Mouse (Mus musculus) CH12.LX (cell line): ENCODE measurements at regions not wholly inside any gene's neighbourhood (a gene's known extent, or its start where the extent isn't known, plus 50 kb on each side); places are given as distances from the start of the nearest gene placed in this dataset.

Source experiments
- DNase-seq: peaks from one replicate; pipeline ENCODE4 v3.0.0-alpha.2; 2013; ENCODE audit errors: extremely low read depth
- H3K27ac ChIP-seq: 2 replicates; pipeline ENCODE4 v1.5.1; 2012; ENCODE audit warnings: low read depth, mild to moderate bottlenecking, control low read depth, moderate library complexity; ENCODE audit not compliant: insufficient read depth
- H3K27me3 ChIP-seq: replicated peaks from 2 replicates; pipeline ENCODE3; 2012; ENCODE audit warnings: inconsistent platforms
- H3K36me3 ChIP-seq, 2 experiments: replicated peaks in 1 of 2; 2 replicates each; pipeline versions ENCODE3 to v1.6.1; 2012; ENCODE audit warnings: inconsistent platforms in 1 of 2, low read length in 1 of 2, mild to moderate bottlenecking in 1 of 2, mixed read lengths in 1 of 2, moderate library complexity in 1 of 2; ENCODE audit not compliant: control insufficient read depth in 1 of 2, insufficient read depth in 1 of 2
- H3K4me1 ChIP-seq, 2 experiments: 2 replicates each; pipeline ENCODE4 v1.6.1; 2012; ENCODE audit warnings: inconsistent platforms in 1 of 2, moderate library complexity in 1 of 2; ENCODE audit not compliant: insufficient read depth in 2 of 2, control insufficient read depth in 1 of 2
- H3K4me2 ChIP-seq: 2 replicates; pipeline ENCODE4 v1.6.1; 2012; ENCODE audit warnings: low read depth, mild to moderate bottlenecking, control low read depth; ENCODE audit not compliant: poor library complexity, insufficient read depth, severe bottlenecking
- H3K4me3 ChIP-seq, 3 experiments: fragments of 150-350 bp in 1 of 3; sonication (generic) in 1 of 3; replicated peaks in 1 of 3; 2 replicates each; pipeline versions ENCODE3 to v1.5.1; 2011 to 2012; ENCODE audit warnings: low read depth in 2 of 3, low read length in 2 of 3, mild to moderate bottlenecking in 2 of 3, moderate library complexity in 2 of 3, control low read depth in 1 of 3, improper control_type of control experiment in 1 of 3, inconsistent platforms in 1 of 3, mixed read lengths in 1 of 3; ENCODE audit not compliant: poor library complexity in 1 of 3
- H3K79me2 ChIP-seq: replicated peaks from 2 replicates; pipeline ENCODE4 v1.6.1; 2012; ENCODE audit warnings: mild to moderate bottlenecking, moderate library complexity; ENCODE audit not compliant: control insufficient read depth, poor library complexity, insufficient read depth, severe bottlenecking; ENCODE audit errors: extremely low read depth
- H3K9ac ChIP-seq: 2 replicates; pipeline ENCODE4 v1.6.1; 2012; ENCODE audit warnings: low read depth, mild to moderate bottlenecking, control low read depth, moderate library complexity; ENCODE audit not compliant: insufficient read depth
- H3K9me3 ChIP-seq: replicated peaks from 2 replicates; pipeline ENCODE3; 2012; ENCODE audit warnings: low read length, inconsistent platforms, mixed read lengths
- CHD1 ChIP-seq: IDR thresholded peaks from 2 replicates; pipeline ENCODE4 v1.6.1; 2012; ENCODE audit warnings: low read depth, low read length, improper control_type of control experiment, inconsistent platforms
- E2F4 ChIP-seq: IDR thresholded peaks from 2 replicates; pipeline ENCODE4 v1.6.1; 2011; ENCODE audit warnings: low read depth, low read length, improper control_type of control experiment; ENCODE audit not compliant: insufficient replicate concordance
- GABPA ChIP-seq: IDR thresholded peaks from 2 replicates; pipeline ENCODE4 v1.6.1; 2012; ENCODE audit warnings: low read depth, low read length, improper control_type of control experiment, inconsistent platforms; ENCODE audit not compliant: insufficient replicate concordance
- HCFC1 ChIP-seq: IDR thresholded peaks from 2 replicates; pipeline ENCODE4 v1.6.1; 2012; ENCODE audit warnings: low read depth, mild to moderate bottlenecking, inconsistent platforms, low read length, improper control_type of control experiment
- MAFK ChIP-seq: IDR thresholded peaks from 2 replicates; pipeline ENCODE4 v1.6.1; 2011; ENCODE audit warnings: low read length, improper control_type of control experiment; ENCODE audit not compliant: insufficient replicate concordance
- MAX ChIP-seq: IDR thresholded peaks from 2 replicates; pipeline ENCODE4 v1.6.1; 2011; ENCODE audit warnings: low read length, improper control_type of control experiment
- NRF1 ChIP-seq: IDR thresholded peaks from 2 replicates; pipeline ENCODE4 v1.6.1; 2014; ENCODE audit warnings: low read depth, mild to moderate bottlenecking, inconsistent platforms, low read length, improper control_type of control experiment, moderate library complexity
- RAD21 ChIP-seq: IDR thresholded peaks from 2 replicates; pipeline ENCODE4 v1.6.1; 2011; ENCODE audit warnings: low read depth, mild to moderate bottlenecking, low read length, improper control_type of control experiment, moderate library complexity
- USF2 ChIP-seq: conservative IDR thresholded peaks from 2 replicates; pipeline ENCODE4 v1.6.1; 2011; ENCODE audit warnings: low read depth, low read length, improper control_type of control experiment
- ZNF384 ChIP-seq: IDR thresholded peaks from 2 replicates; pipeline ENCODE4 v1.6.1; 2012; ENCODE audit warnings: low read depth, low read length, improper control_type of control experiment, inconsistent platforms
- dilution Hi-C: fragments of 300-500 bp; cut with MboI; formaldehyde crosslinking; loops from 2 replicates; pipeline ENCODE4 v1.14.3; 2020; ENCODE audit warnings: low sequenced_read_pairs; ENCODE audit not compliant: extremely low pct_unique_long_range_greater_than_20kb, extremely low pct_ligation_motif_present
- in situ Hi-C: fragments of 300-500 bp; cut with MboI; formaldehyde crosslinking; loops from 3 replicates; pipeline ENCODE4 v1.14.3; 2019; ENCODE audit warnings: low sequenced_read_pairs, low pct_ligation_motif_present, low pct_unique_long_range_greater_than_20kb, mixed read lengths

DNA sequence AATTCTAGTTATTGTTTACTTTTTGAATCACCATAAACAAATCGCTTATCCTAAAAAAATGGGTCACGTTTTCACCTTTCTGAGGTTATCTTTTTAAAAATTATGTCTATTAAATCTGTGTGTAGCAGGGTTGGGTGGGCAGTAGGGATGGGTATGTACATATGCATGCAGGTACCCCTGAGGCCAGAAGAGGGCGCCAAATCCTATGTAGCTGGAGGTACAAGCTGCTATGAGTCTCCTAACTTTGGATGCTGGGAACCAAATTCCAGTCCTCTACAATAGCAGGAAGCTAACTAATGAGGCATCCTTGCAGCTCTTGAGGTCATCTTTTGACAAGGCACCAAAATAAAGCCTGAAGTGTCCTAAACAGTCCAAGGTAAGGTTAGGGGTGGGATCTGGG lies 714.8 kb upstream of the Sox9 start:
- no peaks in the 10 kb centered on the region for H3K79me2 ChIP-seq
- H3K9me3 ChIP-seq, result peaks cover 70% of the 10 kb centered on the region
- H3K4me2 ChIP-seq, result no peak overlapping the region
- in situ Hi-C loops (no loop called here), dilution Hi-C loops (no loop called here)
- H3K27ac ChIP-seq, result no peak overlapping the region
- no peaks in the 10 kb centered on the region for H3K27me3 ChIP-seq
- no peaks in the 10 kb centered on the region for H3K4me1 ChIP-seq
- H3K36me3 ChIP-seq, result no peaks in the 10 kb centered on the region
- no peak overlapping the region for H3K4me3 ChIP-seq
- peak; percentile 7 for DNase-seq
- no peak overlapping the region for H3K9ac ChIP-seq
- TF ChIP-seq GABPA (no peak), HCFC1 (no peak), E2F4 (no peak), ZNF384 (no peak), CHD1 (no peak)

- H3K4me3 ChIP-seq, result no peak overlapping the region
- dilution Hi-C loops, result no loop called here
- H3K79me2 ChIP-seq, result no peaks in the 10 kb centered on the region
- H3K36me3 ChIP-seq, result no peaks in the 10 kb centered on the region
- DNase-seq, result no peak
- H3K9me3 ChIP-seq, result peaks cover 64% of the 10 kb centered on the region
- no peaks in the 10 kb centered on the region for H3K4me1 ChIP-seq
- no peak overlapping the region for H3K27ac ChIP-seq
- in situ Hi-C loops, result no loop called here
- TF ChIP-seq MAFK (no peak), MAX (no peak), NRF1 (no peak), USF2 (no peak)
- H3K4me2 ChIP-seq, result no peak overlapping the region
- H3K9ac ChIP-seq, result no peak overlapping the region
- H3K27me3 ChIP-seq, result no peaks in the 10 kb centered on the region
Measured at GRCm38 (mm10) chr11:112068821-112069220, 713.2 kb upstream of the Sox9 start.

DNA sequence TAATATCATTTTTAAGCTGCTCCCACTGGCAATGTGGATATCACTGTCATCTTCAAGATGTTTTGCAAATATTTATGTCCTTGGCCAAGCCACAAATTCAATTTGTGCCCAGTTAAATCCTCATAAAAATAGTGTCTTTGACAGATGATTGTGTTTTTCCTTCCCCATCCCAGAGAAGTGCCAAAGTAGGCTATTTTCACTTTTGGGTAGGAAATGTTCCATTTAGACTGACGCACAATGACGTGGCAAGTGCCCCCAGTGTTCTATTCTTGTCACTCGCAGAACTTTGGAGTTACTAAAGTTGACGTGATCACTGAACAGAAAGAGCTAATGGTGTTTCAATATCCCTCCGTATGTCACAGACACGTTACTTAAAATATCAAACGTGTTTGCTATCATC lies 710.5 kb upstream of the Sox9 start:
- TF ChIP-seq MAFK (no peak), RAD21 (no peak), GABPA (no peak), USF2 (no peak)
- dilution Hi-C loops, result no loop called here
- no peaks in the 10 kb centered on the region for H3K4me1 ChIP-seq
- in situ Hi-C loops, result no loop called here
- H3K9me3 ChIP-seq, result peaks cover 56% of the 10 kb centered on the region
- no peaks in the 10 kb centered on the region for H3K79me2 ChIP-seq
- no peaks in the 10 kb centered on the region for H3K27me3 ChIP-seq
- DNase-seq, result no peak
- no peak overlapping the region for H3K4me3 ChIP-seq
- no peak overlapping the region for H3K27ac ChIP-seq
- H3K4me2 ChIP-seq, result no peak overlapping the region
- no peak overlapping the region for H3K9ac ChIP-seq
- no peaks in the 10 kb centered on the region for H3K36me3 ChIP-seq
